Mouse (Mus musculus): Measurements from ENCODE around the gene Tbc1d7. TPM values are rescaled to one million over a fixed set of nuclear protein-coding genes. Genes with fewer than 3 reads are reported as not detected.

Tbc1d7 gene
- total RNA-seq (2014; rRNA removed) (39.9 and 42.7 TPM in 2 replicates), polyA plus RNA-seq (2015; fragmentation: Nextera tagmentation; extraction: Ambion mirVana) (86.6 and 87.9 TPM in 2 replicates)

DNA sequence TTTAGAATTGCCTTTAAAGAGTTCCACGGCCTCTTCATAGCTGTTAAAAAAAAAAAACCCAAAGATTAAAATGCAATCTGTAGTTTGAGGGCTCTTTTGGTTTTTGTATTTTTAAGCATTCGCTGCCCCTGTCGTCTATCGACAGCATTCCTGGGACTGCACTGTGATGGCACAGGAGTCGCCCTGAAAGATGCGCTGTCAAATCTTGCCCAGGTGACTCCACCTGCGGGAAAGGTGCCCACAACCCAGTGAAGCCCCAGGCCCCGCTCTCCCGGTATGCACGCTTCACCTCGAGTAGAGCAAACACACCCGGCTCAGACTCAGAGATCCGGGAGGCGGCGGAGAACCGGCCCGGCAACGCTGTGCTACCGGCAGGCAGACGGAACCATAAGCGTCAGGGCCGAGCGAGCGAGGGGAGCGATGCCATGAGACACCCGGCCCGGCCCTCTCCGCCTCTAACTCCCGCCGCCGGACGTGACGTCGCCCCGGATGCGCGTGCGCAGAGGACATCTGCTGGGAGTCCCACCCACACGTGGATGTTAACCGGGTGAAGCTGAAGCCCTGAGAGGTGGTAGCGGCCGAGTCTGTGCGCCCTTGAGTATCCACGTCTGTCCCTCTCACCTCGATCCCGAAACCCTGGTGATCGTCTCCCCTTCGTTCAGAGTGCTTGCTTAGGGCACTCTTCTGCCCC, at the start of gene Tbc1d7:
TSS of gene Tbc1d7 (minus strand) at position 482 of the 691 bp plus-strand sequence.
- H3K4me3 ChIP-seq (ENCODE audit: low read length), result peak within 1 kb of the TSS; percentile 60
- peak within 1 kb of the TSS; percentile 83 for H3K27ac ChIP-seq
- peak within 1 kb of the TSS; percentile 63 for H3K9ac ChIP-seq (replicated peaks; ENCODE audit: low read length)
- H3K4me1 ChIP-seq (ENCODE audit: insufficient read depth, low read length), result 0 out of 2 replicates have a peak, but pooled peaks cover 6% of the 10 kb centered on the region
- H3K4me2 ChIP-seq (ENCODE audit: low read depth, low read length), result peak within 1 kb of the TSS; percentile 90
- H3K27me3 ChIP-seq (ENCODE audit: insufficient read depth, low read length), result no peaks in the 10 kb centered on the region
- no peaks in the 10 kb centered on the region for H3K9me3 ChIP-seq (ENCODE audit: low read length)
- H3K36me3 ChIP-seq (ENCODE audit: insufficient read depth, low read length), result 0 out of 2 replicates have a peak, but pooled peaks cover 4% of the 10 kb centered on the region
- DNase-seq (ENCODE audit: low spot score), result peak; percentile 99
- TF ChIP-seq CTCF (IDR thresholded peaks at IDR 0.05; ENCODE audit: low read depth), result no peak; the same call in 1 of the 2 replicates
- peak; percentile 95 for ATAC-seq
- 1% methylated on average over 48 of the region's 48 CpGs for WGBS

DNA sequence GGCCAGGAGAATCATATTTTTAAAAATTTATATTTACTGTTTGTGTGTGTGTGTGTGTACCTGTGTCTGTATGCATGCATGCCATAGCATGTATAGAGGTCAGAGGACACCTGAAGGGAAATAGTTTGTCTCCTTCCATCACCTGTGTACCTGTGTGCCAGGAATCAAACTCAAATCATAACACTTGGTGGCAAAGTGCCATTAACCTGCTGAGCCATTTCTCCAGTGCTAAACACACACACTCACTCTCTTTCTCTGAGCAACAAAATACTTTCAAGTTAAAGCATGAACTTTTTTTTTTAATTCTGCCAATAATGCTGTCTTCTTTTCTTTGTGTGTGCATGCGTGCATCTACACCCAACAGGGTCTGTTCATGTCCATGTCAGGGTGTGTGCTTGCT, 49.3 kb upstream of the Tbc1d7 start:
- Histone ChIP-seq H3K4me3 (ENCODE audit: low read length) (no peak overlapping the region), H3K9me3 (ENCODE audit: low read length) (no peaks in the 10 kb centered on the region), H3K27ac (no peak overlapping the region), H3K9ac (replicated peaks; ENCODE audit: low read length) (no peak overlapping the region), H3K4me2 (ENCODE audit: low read depth, low read length) (no peak overlapping the region), H3K4me1 (ENCODE audit: insufficient read depth, low read length) (peaks cover 8% of the 10 kb centered on the region), H3K27me3 (ENCODE audit: insufficient read depth, low read length) (no peaks in the 10 kb centered on the region), H3K36me3 (ENCODE audit: insufficient read depth, low read length) (no peaks in the 10 kb centered on the region)
- no peak for DNase-seq (ENCODE audit: low spot score)
- ATAC-seq, result no peak
- no peak for TF ChIP-seq CTCF (IDR thresholded peaks at IDR 0.05; ENCODE audit: low read depth)
- 74% methylated on average over 1 of the region's 1 CpGs for WGBS

DNA sequence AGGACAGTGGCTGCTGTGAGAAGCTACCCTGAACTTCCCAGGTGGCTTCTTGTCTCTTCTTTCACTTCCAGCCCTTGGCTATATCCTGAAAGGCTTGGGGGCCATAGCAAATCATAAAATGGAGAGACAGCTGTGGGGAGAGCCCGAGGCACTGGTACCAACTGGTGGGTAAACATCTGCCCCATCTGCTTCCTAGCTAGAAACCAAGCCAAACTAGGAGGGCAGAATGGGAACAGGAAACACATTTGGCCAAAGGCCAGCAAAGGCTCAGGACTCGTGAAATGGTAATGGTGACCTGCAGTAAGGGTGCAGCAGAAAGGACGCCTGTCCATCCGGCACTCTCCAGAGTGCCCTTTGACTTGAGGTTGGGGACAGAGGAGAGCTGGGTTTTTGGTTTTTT, 47.5 kb upstream of the Tbc1d7 start:
- Histone ChIP-seq H3K9me3 (ENCODE audit: low read length) (no peaks in the 10 kb centered on the region), H3K36me3 (ENCODE audit: insufficient read depth, low read length) (no peaks in the 10 kb centered on the region), H3K27ac (no peak overlapping the region), H3K27me3 (ENCODE audit: insufficient read depth, low read length) (no peaks in the 10 kb centered on the region), H3K4me2 (ENCODE audit: low read depth, low read length) (no peak overlapping the region), H3K4me1 (ENCODE audit: insufficient read depth, low read length) (peaks cover 9% of the 10 kb centered on the region), H3K9ac (replicated peaks; ENCODE audit: low read length) (no peak overlapping the region), H3K4me3 (ENCODE audit: low read length) (no peak overlapping the region)
- ATAC-seq (no peak), DNase-seq (ENCODE audit: low spot score) (no peak)
- TF ChIP-seq CTCF (IDR thresholded peaks at IDR 0.05; ENCODE audit: low read depth), result no peak
- 45% methylated on average over 4 of the region's 4 CpGs for WGBS

DNA sequence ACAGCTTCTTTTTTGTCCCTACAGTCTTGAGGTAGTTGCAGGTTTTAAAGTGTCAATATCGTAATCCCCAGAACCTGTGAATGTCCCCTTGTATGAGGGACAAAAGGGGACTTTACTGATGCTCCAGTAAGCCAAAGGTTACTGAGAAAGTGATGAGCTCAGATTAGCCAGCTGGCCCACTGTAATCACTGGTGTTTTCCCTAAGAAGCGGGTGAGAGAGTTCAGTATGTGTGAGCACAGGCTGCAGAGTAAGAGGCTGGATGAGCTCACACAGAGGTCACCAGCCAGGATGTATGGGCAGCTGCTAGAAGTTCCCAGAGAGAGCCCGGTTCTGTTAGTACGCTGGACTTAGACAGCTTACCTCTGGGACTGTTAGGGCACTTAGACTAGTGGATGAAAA, 47.0 kb upstream of the Tbc1d7 start:
- no peak overlapping the region for H3K4me3 ChIP-seq (ENCODE audit: low read length)
- H3K9me3 ChIP-seq (ENCODE audit: low read length), result no peaks in the 10 kb centered on the region
- H3K4me1 ChIP-seq (ENCODE audit: insufficient read depth, low read length), result peaks cover 9% of the 10 kb centered on the region
- no peak overlapping the region for H3K9ac ChIP-seq (replicated peaks; ENCODE audit: low read length)
- H3K27ac ChIP-seq, result no peak overlapping the region
- no peak for ATAC-seq
- H3K4me2 ChIP-seq (ENCODE audit: low read depth, low read length), result no peak overlapping the region
- 66% methylated on average over 4 of the region's 4 CpGs for WGBS
- TF ChIP-seq CTCF (IDR thresholded peaks at IDR 0.05; ENCODE audit: low read depth), result no peak
- DNase-seq (ENCODE audit: low spot score), result no peak
- H3K27me3 ChIP-seq (ENCODE audit: insufficient read depth, low read length), result no peaks in the 10 kb centered on the region
- no peaks in the 10 kb centered on the region for H3K36me3 ChIP-seq (ENCODE audit: insufficient read depth, low read length)

DNA sequence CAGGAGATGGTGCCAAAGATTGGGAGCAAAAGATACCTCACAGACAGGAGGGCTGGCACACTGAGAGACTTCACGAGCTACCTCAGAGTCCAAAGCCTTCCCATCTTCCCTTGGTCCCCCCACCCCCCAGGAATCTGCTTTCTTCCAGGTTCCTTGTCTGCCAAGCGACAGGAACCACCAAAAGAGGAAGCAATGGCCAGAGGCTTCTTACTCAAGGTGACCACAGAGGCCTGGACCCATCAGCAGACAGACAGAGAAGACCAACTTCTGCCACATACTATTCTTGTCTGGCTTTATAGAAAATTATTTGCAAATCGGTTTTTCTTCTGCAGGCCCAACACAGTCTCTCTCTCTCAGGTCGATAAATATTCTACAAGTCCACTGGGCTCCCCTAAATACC, 46.4 kb upstream of the Tbc1d7 start:
- TF ChIP-seq CTCF (IDR thresholded peaks at IDR 0.05; ENCODE audit: low read depth), result no peak
- H3K4me1 ChIP-seq (ENCODE audit: insufficient read depth, low read length), result peaks cover 9% of the 10 kb centered on the region
- no peak overlapping the region for H3K9ac ChIP-seq (replicated peaks; ENCODE audit: low read length)
- H3K4me2 ChIP-seq (ENCODE audit: low read depth, low read length), result no peak overlapping the region
- no peaks in the 10 kb centered on the region for H3K9me3 ChIP-seq (ENCODE audit: low read length)
- 82% methylated on average over 4 of the region's 4 CpGs for WGBS
- H3K36me3 ChIP-seq (ENCODE audit: insufficient read depth, low read length), result no peaks in the 10 kb centered on the region
- no peaks in the 10 kb centered on the region for H3K27me3 ChIP-seq (ENCODE audit: insufficient read depth, low read length)
- no peak overlapping the region for H3K27ac ChIP-seq
- DNase-seq (ENCODE audit: low spot score) (no peak), ATAC-seq (no peak)
- no peak overlapping the region for H3K4me3 ChIP-seq (ENCODE audit: low read length)

DNA sequence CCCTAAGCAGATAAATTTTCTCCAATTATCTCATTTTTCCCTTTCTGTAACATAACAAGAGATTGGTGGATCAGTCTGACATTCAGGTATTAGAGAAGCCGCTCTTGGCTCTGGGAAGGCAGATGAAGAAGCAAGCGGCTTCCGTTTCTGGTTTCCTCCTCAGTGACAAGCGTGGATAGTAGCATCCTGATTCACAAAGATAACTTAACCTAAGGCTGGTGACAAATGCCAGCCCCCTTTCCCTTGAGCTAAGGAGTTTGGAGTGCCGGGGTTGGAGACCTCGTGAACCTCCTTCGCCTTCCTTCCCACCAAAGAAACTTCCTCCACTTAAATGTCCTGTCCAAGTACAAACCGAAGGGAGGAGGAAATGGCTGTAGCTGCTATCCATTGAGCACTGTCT, 45.8 kb upstream of the Tbc1d7 start:
- no peak for TF ChIP-seq CTCF (IDR thresholded peaks at IDR 0.05; ENCODE audit: low read depth)
- no peaks in the 10 kb centered on the region for H3K9me3 ChIP-seq (ENCODE audit: low read length)
- H3K27me3 ChIP-seq (ENCODE audit: insufficient read depth, low read length), result no peaks in the 10 kb centered on the region
- WGBS, result 83% methylated on average over 8 of the region's 8 CpGs
- no peak overlapping the region for H3K4me3 ChIP-seq (ENCODE audit: low read length)
- H3K27ac ChIP-seq, result no peak overlapping the region
- H3K9ac ChIP-seq (replicated peaks; ENCODE audit: low read length), result no peak overlapping the region
- H3K4me1 ChIP-seq (ENCODE audit: insufficient read depth, low read length), result peaks cover 9% of the 10 kb centered on the region
- H3K36me3 ChIP-seq (ENCODE audit: insufficient read depth, low read length), result no peaks in the 10 kb centered on the region
- no peak for DNase-seq (ENCODE audit: low spot score)
- ATAC-seq, result no peak
- H3K4me2 ChIP-seq (ENCODE audit: low read depth, low read length), result no peak overlapping the region
